Mouse (Mus musculus) heart, adult 2 months (tissue): Measurements from ENCODE around the gene Sec61b.
A peak's percentile ranks its signal among the peaks of the same experiment; 100 is the strongest.

ENCODE experiments used
- CTCF ChIP-seq: fragments of 200-600 bp; IDR thresholded peaks from 2 replicates; pipeline ENCODE4 v1.8.1; 2022; ENCODE audit warnings: antibody characterized with exemption, mild to moderate bottlenecking, moderate library complexity
- POLR2A ChIP-seq: fragments of 200-500 bp; IDR thresholded peaks from 2 replicates; pipeline ENCODE4 v1.6.1; 2011; ENCODE audit warnings: mild to moderate bottlenecking, low read depth, low read length, control low read depth; ENCODE audit not compliant: insufficient read depth

GRCm38 (mm10) chr4:47474730-47475643, 529 bp downstream of the Sec61b start:
- TF ChIP-seq POLR2A (peak; percentile 78; the same call in 1 of the 2 replicates), CTCF (no peak)
